Mouse (Mus musculus) bone marrow, adult 2 months (tissue): ENCODE data around the gene Pin1.
"Not testable (repeated sequence)": the region's sequence is repeated elsewhere in the genome, so short reads cannot be mapped to it uniquely, and the experiment has no call there.

ENCODE experiments used
- CTCF ChIP-seq: fragments of 200-500 bp; IDR thresholded peaks from 2 replicates; pipeline ENCODE4 v1.5.1; 2011; ENCODE audit warnings: low read length, control low read depth; ENCODE audit not compliant: control insufficient read depth, insufficient read depth
- POLR2A ChIP-seq: fragments of 200-500 bp; IDR thresholded peaks from 2 replicates; pipeline ENCODE4 v1.6.1; 2011; ENCODE audit warnings: low read depth, mild to moderate bottlenecking, control low read depth, low read length, borderline replicate concordance; ENCODE audit not compliant: control insufficient read depth

DNA sequence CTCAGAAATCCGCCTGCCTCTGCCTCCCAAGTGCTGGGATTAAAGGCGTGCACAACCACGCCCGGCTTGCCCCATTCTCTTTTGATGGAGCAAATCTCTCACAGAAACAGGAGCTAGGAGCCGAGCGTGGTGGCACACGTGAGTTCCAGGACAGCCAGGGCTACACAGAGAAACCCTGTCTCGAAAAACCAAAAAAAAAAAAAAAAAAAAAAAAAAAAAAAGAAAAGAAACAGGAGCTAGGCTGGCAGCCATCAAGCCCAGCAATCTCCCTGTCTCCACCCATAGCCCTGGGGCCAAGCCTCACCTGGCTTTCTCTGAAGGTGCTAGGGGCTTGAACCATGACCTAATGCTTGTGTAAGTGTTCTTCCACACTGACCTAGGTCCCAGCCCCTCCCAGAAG, 16.2 kb upstream of the Pin1 start:
- not testable (repeated sequence) for TF ChIP-seq CTCF, POLR2A
